Mouse (Mus musculus): Measurements from ENCODE around the gene Lgmn.

The Lgmn gene

GRCm38 (mm10) chr12:102439632-102440023, at the start of gene Lgmn:
Lgmn (minus strand) TSS chr12:102439813.
- peak; percentile 92 for DNase-seq (ENCODE audit: low spot score)

GRCm38 (mm10) chr12:102484946-102485345, 45.3 kb upstream of the Lgmn start:
- no peak for DNase-seq (ENCODE audit: low spot score)

- no peak for DNase-seq (ENCODE audit: low spot score)
Measured at GRCm38 (mm10) chr12:102480481-102480880, 40.9 kb upstream of the Lgmn start.

- DNase-seq (ENCODE audit: low spot score), result no peak
Measured at GRCm38 (mm10) chr12:102474411-102474810, 34.8 kb upstream of the Lgmn start.

- DNase-seq (ENCODE audit: low spot score), result peak; percentile 94
Measured at GRCm38 (mm10) chr12:102468894-102469764, 29.5 kb upstream of the Lgmn start, which contains the start of gene Golga5. Golga5 (plus strand) TSS chr12:102469135.

- no peak for DNase-seq (ENCODE audit: low spot score)
Measured at GRCm38 (mm10) chr12:102468136-102468535, 28.5 kb upstream of the Lgmn start.

- DNase-seq (ENCODE audit: low spot score), result no peak
Measured at GRCm38 (mm10) chr12:102464650-102465049, 25.0 kb upstream of the Lgmn start.

GRCm38 (mm10) chr12:102461177-102461576, 21.6 kb upstream of the Lgmn start:
- DNase-seq (ENCODE audit: low spot score), result no peak

- DNase-seq (ENCODE audit: low spot score), result no peak
Measured at GRCm38 (mm10) chr12:102460014-102460413, 20.4 kb upstream of the Lgmn start.

- no peak for DNase-seq (ENCODE audit: low spot score)
Measured at GRCm38 (mm10) chr12:102456467-102457193, 17.0 kb upstream of the Lgmn start.

- DNase-seq (ENCODE audit: low spot score), result no peak
Measured at GRCm38 (mm10) chr12:102453581-102453980, 14.0 kb upstream of the Lgmn start.

- no peak for DNase-seq (ENCODE audit: low spot score)
Measured at GRCm38 (mm10) chr12:102451126-102451851, 11.7 kb upstream of the Lgmn start.

- no peak for DNase-seq (ENCODE audit: low spot score)
Measured at GRCm38 (mm10) chr12:102450437-102450836, 10.8 kb upstream of the Lgmn start.

GRCm38 (mm10) chr12:102445436-102445835, 5.8 kb upstream of the Lgmn start:
- DNase-seq (ENCODE audit: low spot score), result no peak

GRCm38 (mm10) chr12:102443676-102444075, 4.1 kb upstream of the Lgmn start:
- DNase-seq (ENCODE audit: low spot score), result no peak

GRCm38 (mm10) chr12:102442639-102443038, 3.0 kb upstream of the Lgmn start:
- DNase-seq (ENCODE audit: low spot score), result no peak

GRCm38 (mm10) chr12:102441141-102441540, 1.5 kb upstream of the Lgmn start:
- DNase-seq (ENCODE audit: low spot score), result no peak

GRCm38 (mm10) chr12:102440551-102440950, 938 bp upstream of the Lgmn start:
- DNase-seq (ENCODE audit: low spot score), result no peak

GRCm38 (mm10) chr12:102438983-102439631, 506 bp downstream of the Lgmn start:
- DNase-seq (ENCODE audit: low spot score), result no peak

GRCm38 (mm10) chr12:102437952-102438351, 1.7 kb downstream of the Lgmn start:
- DNase-seq (ENCODE audit: low spot score), result no peak

GRCm38 (mm10) chr12:102436939-102437526, 2.6 kb downstream of the Lgmn start:
- no peak for DNase-seq (ENCODE audit: low spot score)

All from c-Kit-positive CD71-positive TER-119-positive erythroid progenitor cells, embryonic 14.5 days (primary cell).